Mouse (Mus musculus) heart, postnatal 36 days (tissue): ENCODE results near the gene Smg5. TPM values are rescaled to one million over a fixed set of nuclear protein-coding genes. Genes with fewer than 3 reads are reported as not detected.
A peak's percentile ranks its signal among the peaks of the same experiment; 100 is the strongest.
"Not testable (repeated sequence)": the region's sequence is repeated elsewhere in the genome, so short reads cannot be mapped to it uniquely, and the experiment has no call there.

ENCODE experiments used
- DNase-seq, 2 experiments: peaks; one replicate each; pipeline ENCODE4 v3.0.0; 2021 to 2022
- intact Hi-C: fragments of 180-260 bp; cut with DNase I; formaldehyde crosslinking; loops from one replicate; pipeline ENCODE4 v1.15.1; 2025
- total RNA-seq, 2 experiments: library from RNA; stranded (reverse); gene quantifications; 2 replicates each; pipeline ENCODE4 v1.2.3; 2021

Gene Smg5
- total RNA-seq = 10 to 100 TPM; 38.7 to 42.7 TPM

DNA sequence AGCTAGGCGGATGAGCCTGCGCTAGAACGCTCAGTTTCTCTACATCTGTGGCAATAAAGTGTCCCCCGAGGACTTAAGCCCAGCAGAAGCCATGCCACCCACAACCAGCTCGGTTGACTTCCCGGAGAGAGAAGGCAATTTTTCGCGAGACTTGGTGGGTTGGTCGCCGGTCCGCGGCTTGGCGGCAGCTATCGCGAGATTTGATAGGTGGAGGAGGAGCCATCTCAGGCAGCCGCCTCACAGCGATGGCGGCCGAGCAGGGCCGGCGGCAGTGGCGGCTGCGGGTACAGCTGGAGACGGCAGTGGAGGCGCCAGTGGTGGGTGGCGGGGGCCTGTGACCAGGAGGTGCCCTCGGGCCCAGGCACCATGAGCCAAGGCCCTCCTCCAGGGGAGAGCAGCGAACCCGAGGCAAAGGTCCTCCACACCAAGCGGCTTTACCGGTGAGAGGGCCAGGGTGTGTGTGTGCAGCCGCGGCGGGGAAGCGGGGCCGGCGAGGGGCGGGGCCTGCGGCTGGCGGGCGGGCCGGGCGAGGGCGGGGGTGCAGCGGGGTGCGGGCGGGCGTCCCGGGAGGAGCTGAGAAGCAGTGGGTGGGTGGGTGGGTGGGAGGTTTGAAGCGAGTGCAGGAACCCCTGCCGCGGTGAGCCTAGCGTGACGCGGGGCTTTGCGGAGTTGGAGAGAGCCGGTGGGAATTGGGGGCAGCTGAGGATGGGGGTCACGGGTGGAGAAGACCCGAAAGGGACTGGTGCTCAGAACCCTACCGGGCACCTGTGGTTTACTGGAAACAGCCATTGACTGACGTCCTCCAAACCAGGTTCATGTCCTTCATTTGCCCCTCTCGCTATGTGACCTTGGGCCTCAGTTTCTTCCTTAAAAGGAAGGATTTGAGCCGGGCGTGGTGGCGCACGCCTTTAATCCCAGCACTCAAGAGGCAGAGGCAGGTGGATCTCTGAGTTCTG lies at the start of gene Smg5, which contains the start of gene Tmem79:
TSS of gene Smg5 (plus strand) at position 203 of the 956 bp plus-strand sequence.
TSS of gene Tmem79 (minus strand) at position 91 of the 956 bp plus-strand sequence.
- DNase-seq = peak; percentile 95 to 99
- intact Hi-C loops = loop anchor here (5.0 kb wide), 1 partner anchor 39 kb away; the partner anchor contains the start of genes Cct3 and Tsacc

- intact Hi-C loops = no loop called here
- no peak for DNase-seq
Observed at GRCm38 (mm10) chr3:88287110-88287509, 49.0 kb upstream of the Smg5 start, which contains the start of gene Gm38392. Gene Gm38392 (minus strand): TSS chr3:88287210.

DNA sequence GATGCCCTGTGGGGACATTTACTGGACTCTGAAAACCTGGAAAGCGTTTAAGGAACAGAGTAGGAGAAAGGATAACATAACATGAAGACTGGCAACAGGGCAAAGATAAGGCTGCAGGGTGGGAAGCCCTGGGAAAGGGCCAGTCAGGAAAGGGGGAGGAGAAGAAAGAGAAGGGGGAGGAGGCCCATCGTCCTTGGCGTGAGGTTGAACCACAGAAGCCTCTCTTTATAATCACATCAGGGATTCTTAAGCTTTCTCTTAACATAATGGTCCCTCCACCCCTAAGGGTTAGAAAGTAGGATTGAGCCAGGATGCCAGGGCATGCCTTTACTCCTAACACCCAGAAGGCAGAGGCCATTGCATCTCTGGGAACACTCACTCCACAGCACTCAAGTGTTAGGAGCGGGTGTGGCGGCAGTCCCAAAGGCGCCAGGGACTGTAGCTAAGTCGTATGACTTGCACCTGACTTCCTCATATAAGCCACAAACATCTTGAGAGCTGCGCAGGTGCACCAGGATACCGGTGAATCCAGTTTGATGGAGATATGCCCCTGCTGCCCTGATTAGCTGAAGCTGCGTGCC lies 47.8 kb upstream of the Smg5 start:
- intact Hi-C loops, DNase-seq: not testable (repeated sequence)

- DNase-seq = no peak
- intact Hi-C loops = no loop called here
Observed at GRCm38 (mm10) chr3:88291970-88292369, 44.1 kb upstream of the Smg5 start.

DNA sequence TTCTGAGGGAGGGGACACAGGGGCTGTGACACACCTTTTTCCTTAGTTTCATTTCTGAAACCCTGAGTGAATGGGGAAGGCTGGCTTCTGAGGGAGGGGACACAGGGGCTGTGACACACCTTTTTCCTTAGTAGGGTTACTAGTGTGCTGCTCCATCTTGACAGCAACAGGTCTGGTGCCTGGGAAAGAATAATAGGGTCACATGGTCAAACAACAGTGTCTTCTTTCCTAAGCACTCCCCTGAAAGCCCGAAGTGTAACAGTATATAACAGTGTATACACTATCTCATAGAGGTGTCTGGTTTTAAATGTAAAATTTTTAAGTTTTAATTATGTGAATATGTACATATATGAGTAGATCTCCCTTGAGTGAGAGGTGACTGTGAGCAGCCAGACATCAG lies 40.8 kb upstream of the Smg5 start:
- DNase-seq = not testable (repeated sequence)
- intact Hi-C loops = loop anchor here (5.0 kb wide), 1 partner anchor 42 kb away; the partner anchor contains the start of genes Smg5 and Tmem79

DNA sequence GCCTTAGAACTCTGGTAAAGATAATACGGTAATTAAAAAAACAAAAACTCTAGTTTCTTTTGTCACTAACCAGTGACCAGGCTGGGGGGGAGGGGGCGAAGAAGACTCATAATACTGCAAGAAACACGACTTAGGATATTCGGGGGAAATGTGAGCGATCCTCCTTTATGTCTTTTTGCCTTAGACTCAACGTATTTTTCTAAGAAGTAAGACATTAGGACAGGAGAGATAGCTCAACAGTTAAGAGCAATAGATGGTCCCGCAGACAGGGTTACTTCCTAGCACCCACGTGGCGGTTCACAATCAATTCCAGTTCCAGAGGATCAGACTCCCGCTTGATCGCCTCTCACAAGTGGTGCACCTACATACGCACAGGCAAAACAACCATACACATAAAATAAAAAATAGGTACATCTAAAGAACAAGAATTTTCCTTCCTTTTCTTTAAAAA lies 39.9 kb upstream of the Smg5 start:
- DNase-seq = no peak
- intact Hi-C loops = loop anchor here (5.0 kb wide), 1 partner anchor 41 kb away; the partner anchor contains the start of genes Smg5 and Tmem79

DNA sequence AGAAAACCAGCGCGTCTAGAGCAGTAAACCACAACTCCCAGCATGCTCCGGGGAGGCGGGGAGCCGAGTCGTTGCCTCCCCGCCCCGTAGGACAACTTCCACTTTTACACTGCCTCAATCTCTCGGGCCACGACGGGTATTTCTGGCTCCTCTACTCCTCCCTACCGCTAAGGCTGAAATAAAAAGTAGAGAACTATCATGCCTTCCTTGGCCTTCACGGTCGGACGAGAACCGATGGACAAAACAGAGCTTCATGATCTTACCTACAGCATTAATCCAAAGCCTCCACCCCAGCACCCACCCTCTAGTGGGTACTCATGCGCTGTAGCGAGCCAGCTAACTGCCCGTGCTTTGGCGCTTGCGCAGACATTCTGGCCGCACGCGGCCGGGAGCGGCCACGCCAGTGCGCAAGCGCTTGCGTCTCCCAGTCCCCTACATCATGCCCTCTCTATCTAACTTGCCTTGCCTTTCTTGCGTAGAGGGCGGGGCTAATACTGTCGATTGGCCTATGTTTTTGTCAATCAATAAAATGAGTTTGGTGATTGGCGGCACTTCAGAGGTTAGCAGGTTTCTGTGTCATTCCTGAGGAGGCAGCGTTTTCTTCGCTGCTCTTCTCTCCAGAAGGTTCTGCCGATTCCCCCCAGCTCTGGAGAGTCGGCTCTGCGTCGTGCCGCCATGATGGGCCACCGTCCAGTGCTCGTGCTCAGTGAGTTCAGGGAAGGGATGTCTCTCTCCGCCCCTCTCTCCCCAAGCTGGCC lies 39.3 kb upstream of the Smg5 start, which contains the start of the genes Tsacc and Cct3:
TSS of gene Tsacc (minus strand) at position 439 of the 758 bp plus-strand sequence.
TSS of gene Cct3 (plus strand) at position 556 of the 758 bp plus-strand sequence.
- DNase-seq = peak; percentile 91 to 93
- intact Hi-C loops = loop anchor here (5.0 kb wide), 1 partner anchor 41 kb away; the partner anchor contains the start of genes Smg5 and Tmem79

DNA sequence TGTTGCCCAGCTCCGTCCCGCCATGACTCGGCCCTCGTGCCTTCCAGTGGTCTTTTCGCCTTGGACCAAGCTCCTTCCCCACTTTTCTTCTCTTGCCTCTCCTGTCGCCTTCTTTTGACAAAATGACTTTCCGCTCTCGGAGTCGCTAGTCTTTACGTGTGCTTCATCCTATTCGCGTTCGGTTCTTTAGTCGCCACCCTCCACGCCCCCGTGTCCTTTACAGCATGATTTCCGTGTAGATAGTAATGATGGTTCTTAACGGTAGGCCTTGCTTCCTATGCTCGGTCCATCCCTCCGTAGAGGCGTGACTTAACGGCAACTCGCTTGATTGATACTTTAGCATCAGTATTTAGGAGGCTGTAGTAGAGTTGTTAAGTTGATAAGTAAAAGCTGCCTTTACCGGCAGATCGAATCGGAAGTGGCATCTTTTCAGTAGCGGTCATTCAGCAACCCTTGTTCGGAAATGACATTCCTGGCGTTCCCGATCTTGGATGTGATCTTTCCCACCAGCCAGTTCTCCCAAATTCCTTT lies 38.7 kb upstream of the Smg5 start:
- intact Hi-C loops = loop anchor here (5.0 kb wide), 1 partner anchor 40 kb away; the partner anchor contains the start of genes Smg5 and Tmem79

GRCm38 (mm10) chr3:88299172-88299571 lies 36.9 kb upstream of the Smg5 start:
- no peak for DNase-seq
- intact Hi-C loops = loop anchor here (5.0 kb wide), 1 partner anchor 38 kb away; the partner anchor contains the start of genes Smg5 and Tmem79

More for the DNA sequence above, 38.7 kb upstream of the Smg5 start:
- DNase-seq = no peak

DNA sequence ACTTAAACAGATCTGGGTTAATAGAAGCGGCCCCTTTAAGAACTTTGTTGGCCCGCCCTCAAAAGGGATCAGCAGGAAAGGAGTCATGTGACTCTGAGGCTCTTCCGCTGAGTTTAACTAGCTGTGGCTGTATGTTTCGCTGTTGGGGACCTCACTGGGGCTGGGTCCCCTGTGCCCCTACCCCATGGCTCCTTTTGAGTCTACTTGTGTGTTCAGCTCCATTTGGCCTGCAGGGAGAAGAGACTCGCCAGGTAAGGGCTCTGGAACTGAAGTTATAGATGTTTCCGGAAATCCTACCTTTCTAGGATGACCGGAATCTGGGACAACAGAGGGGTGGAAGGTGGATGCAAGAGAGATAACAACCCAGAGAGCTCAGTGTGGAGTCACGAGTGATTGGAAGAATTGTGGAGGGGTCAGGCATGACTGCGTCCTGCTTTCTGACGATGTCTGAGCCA lies 11.1 kb upstream of the Smg5 start, which contains the start of gene Glmp:
TSS of gene Glmp (plus strand) at position 73 of the 455 bp plus-strand sequence.
- peak; percentile 66 to 71 for DNase-seq
- intact Hi-C loops = loop anchor here (1.0 kb wide), 1 partner anchor 10 kb away; no protein-coding TSS in a partner anchor

DNA sequence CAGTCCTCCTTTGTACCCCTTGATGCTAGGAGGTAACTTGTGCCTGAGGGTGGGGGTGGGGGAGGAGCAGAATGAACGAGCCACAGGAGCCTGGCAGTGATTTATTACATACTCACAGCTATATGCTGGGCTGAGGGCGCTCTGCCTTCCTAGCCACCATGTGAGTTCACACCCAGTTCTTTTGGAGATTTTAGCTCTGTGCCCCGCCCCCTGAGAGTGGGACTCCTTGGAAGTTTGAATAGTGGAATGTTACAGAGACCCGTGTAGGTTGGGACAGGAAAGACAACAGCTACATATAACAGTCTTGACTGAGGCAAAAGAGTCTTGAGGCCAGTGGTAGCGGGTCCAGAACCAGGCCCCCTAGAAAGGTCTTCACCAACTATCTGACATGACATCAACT lies 7.1 kb upstream of the Smg5 start:
- no peak for DNase-seq
- intact Hi-C loops = no loop called here

DNA sequence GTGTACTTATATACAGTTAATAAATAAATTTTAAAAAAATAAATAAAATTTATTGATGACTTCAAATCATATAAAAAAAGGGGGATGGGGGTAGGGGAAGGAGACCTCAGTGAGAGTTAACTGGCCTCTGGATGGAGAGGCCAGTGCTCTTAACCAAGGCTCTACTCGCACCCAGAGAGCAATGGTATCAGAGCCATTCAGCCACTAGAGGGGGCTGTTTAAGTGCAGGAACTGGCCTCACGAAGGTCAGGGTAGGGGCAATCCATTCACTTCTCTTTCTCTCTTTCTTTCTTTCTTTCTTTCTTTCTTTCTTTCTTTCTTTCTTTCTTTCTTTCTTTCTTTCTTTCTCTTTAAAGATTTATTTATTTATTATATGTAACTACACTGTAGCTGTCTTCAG lies 4.8 kb upstream of the Smg5 start:
- peak in 1 of 2 experiments; percentile 45 for DNase-seq
- intact Hi-C loops = no loop called here

DNA sequence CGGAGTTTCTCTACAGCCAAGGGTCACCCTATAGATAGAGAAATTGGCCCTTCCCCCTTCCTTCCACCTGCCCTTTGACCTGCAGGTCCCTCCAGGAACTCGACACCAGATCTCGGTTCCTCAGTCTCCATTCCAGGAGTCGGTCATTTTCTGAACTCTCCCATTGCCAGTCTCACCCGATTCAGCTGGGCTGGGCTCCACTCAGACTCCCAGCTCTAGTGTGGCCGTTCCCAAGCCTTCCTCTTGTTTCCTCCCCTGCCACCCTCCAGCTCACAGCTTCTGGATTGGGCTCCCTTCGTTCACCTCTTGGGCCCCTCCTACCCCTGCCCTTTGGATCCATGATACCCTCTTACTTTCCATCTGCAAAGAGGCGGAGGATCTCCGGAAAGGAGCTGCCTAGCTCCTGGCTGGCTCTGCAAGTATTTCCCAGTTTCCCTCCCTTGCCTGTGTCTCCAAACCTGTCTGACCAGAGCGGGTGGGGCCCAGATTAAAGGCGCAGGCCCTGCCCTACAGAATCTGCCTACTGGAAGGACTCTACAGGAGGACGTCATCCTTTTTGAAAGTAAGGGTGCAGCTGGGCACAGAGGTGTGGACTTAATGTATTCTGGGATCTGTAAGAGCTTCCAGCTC lies 1.9 kb upstream of the Smg5 start:
- intact Hi-C loops = no loop called here
- no peak for DNase-seq

DNA sequence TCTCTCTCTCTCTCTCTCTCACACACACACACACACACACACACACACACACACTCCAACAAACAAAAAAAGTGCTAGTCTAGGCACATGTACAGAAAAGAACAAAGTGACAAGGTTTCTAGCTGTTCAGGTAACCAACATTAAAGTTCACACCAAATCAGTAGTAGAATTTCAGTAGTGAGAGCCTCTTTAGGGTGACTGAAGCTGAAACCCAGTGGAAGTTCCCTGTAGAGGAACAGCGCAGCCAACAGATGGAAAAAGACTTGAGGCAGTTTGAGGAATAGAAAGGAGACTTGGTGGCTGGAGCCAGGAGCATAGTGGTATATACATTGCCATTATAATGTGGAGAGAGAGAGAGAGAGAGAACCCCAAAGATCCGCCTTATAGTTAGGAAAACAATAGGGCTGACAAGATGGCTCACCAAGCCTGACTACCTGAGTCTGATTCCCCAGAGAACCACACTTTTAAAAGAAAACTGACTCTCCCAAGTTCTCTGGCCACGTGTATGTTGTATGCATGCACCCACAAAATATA lies 1.1 kb upstream of the Smg5 start:
- intact Hi-C loops = loop anchor here (1.0 to 5.0 kb wide), 2 partner anchors 10 to 38 kb away; partner anchors contain the start of genes Cct3, Glmp and Tsacc

GRCm38 (mm10) chr3:88335436-88336053 lies 515 bp upstream of the Smg5 start:
- intact Hi-C loops = loop anchor here (1.0 to 5.0 kb wide), 2 partner anchors 10 to 38 kb away; partner anchors contain the start of genes Cct3, Glmp and Tsacc
- peak in 1 of 2 experiments; percentile 16 for DNase-seq

More for the DNA sequence above, 1.1 kb upstream of the Smg5 start:
- no peak for DNase-seq

DNA sequence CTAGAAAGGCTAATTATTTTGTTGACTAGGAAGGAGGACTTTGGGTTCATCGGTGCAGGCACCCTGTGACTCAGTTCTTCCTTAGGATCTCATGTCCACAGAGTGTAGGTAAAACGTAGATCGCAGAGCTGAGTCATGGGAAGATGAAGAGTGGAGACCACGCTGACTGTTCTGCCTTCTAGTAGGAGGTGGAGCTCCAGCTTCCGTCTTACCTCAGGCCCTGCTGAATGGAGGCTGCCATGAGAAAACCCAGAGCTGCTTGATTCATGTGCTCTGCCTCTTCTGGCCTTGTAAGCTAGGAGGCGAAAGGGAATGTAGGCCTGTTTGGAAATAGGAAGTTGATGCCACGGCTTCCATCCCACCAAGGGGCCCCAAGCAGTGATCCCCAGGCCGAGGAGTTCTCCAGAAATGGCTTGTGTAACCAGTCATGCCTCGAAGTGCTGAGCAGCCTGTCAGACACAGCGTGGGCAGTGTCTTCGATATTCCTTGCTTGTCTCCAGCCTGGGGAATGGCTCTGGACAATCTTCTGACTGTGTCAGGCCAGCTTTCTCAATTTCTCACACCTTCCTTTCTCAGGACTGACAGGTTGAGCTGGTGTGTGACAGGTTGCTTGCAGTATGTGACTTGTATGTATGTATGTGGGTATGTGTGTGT lies 1.4 kb downstream of the Smg5 start:
- intact Hi-C loops = loop anchor here (5.0 kb wide), 1 partner anchor 40 kb away; the partner anchor contains the start of genes Cct3 and Tsacc
- DNase-seq = no peak

DNA sequence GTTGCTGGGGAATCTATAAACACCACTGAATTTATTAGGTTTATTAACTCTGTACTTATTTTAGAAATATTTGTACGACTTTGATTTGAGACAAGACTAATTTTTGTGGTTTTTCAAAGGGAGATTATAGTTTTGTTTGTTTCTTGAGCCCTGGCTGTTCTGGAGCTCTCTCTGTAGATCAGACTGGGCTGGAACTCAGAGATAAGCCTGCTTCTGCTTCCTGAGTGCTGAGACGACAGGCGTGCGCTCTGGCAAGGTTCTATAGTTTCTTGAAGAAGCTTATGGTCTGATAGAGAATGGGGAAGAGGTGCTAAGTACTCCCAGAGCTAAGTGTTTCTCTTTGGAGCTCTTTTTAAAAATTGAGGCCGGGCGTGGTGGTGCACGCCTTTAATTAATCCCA lies 2.3 kb downstream of the Smg5 start:
- intact Hi-C loops = loop anchor here (5.0 kb wide), 1 partner anchor 41 kb away; the partner anchor contains the start of genes Cct3 and Tsacc
- no peak for DNase-seq
